Mouse (Mus musculus): Measurements from ENCODE around the gene Olfr586. TPM values are rescaled to one million over a fixed set of nuclear protein-coding genes. Genes with fewer than 3 reads are reported as not detected.

Olfr586 gene
- not detected in 2 replicates for polyA plus RNA-seq (2012; rRNA removed)

DNA sequence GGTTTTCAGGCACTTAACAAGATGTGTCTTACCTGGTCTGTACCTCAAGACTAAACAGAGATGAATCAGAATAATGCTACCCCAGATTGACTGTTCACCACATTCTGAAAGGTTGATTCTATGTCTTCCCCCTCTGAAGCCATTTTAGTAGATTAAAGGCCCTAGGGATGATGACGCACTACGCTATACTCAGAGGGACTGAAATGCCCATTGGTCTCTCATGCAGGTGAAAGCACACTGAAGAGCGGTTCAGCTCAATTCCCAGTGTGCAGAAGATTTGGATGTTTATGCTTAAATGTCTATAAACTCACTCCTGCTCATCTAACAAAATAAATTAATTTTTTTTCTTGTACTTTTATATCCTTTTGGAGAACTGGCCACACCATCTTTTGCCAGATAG, at the start of gene Olfr586:
TSS of gene Olfr586 (minus strand) at position 101 of the 400 bp plus-strand sequence.
- DNase-seq (ENCODE audit: low read depth) = no peak

DNA sequence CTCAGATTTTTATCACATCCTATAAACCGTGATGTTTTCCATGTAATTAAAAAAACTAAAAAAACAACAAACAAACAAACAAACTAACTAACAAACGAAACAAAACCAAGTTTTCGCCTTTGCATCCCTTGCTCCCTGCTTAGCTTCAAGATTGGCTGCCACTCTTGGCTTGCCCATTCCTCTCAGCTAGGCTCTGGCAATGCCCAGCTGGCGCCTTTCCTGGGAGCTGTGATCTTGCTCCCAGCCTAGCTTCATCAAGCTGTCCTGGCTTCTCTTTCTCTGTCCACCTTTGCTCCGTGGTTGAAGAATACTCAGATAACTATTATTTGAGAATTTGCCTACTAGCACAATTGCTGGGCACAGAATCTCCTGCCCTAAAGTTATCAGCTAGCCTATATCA, 44.3 kb upstream of the Olfr586 start:
- no peak for DNase-seq (ENCODE audit: low read depth)

DNA sequence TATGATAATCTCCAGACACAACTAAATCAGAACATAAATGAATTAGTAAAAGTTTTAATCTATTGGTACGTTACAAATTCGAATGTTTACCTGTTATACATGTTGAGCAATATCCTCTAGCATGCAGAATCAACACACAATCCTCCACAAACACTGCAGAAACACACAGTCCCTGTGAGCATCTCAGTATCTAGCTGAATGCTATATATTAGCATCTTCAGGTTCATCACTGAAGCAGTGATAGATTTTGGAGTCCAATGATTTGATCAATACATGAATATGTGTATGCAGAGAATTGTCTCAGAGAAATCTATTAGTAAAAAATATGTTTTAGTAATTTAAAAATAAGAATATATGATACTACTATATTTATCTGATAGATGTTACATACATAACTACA, 30.8 kb upstream of the Olfr586 start, which contains the start of gene Olfr589:
TSS of gene Olfr589 (minus strand) at position 101 of the 400 bp plus-strand sequence.
- DNase-seq (ENCODE audit: low read depth) = no peak

DNA sequence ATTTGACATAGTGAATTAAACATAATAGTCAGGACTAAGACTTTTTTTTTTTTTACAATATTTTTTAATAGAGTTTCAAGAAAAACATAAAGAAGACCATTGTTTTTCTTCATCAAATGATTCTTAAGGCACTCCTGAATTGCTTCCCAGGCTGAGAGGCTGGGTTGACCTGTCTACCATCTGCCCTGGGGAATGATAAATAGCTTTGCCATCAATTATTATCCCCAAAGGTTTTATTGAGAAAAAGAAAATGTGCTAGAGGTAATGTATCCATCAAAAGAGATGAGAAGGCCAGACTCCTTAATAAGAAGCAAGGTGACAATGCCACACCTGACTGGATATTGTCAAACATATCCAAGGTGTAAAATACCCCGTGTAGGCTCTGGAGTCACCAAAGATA, 15.1 kb upstream of the Olfr586 start, which contains the start of gene Olfr588-ps1:
TSS of gene Olfr588-ps1 (plus strand) at position 301 of the 400 bp plus-strand sequence.
- DNase-seq (ENCODE audit: low read depth) = no peak

GRCm38 (mm10) chr7:103119406-103119805, 6.0 kb downstream of the Olfr586 start:
- DNase-seq (ENCODE audit: low read depth) = no peak

DNA sequence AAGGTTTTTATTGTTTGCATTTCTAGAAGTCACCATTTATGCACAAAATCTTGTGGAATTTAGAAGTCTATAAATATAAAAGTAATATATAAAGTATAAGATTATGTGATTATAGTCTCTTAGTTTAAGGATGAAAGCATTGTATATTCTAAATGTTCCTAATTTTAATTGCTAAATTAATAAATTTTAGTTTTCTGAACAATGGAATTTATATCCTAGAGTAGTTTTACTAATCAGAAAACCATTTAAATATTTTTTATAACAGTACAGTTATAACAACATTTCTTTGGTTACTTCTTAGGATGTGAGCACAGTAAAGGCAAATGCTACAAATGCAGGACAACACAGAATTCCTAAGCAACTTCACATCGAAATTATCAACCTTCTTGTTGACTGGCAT, 28.0 kb downstream of the Olfr586 start, which contains the start of gene Olfr585:
TSS of gene Olfr585 (plus strand) at position 301 of the 400 bp plus-strand sequence.
- DNase-seq (ENCODE audit: low read depth) = no peak

DNA sequence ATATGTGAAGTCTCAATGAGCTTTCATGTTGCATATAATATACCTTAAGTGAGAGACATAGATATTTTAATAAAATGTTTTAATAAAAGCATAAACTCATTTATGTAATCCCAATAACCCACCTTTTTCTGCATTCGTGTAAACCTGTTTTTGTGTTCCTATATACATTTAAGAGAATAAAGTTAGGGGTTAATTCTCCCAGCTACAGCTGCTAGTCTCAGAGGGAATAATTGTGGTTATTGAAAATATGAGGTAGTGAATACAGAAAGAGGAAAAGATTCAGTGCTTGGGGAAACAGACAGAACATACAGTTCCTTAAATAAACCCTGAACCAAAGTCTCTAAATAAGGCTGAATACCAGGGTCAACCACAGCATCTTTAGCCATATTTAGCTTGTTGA, 43.9 kb downstream of the Olfr586 start, which contains the start of gene Olfr584:
TSS of gene Olfr584 (plus strand) at position 301 of the 400 bp plus-strand sequence.
- no peak for DNase-seq (ENCODE audit: low read depth)

Other genes starting within 250 kb of the Olfr586 start
- gene Olfr568, start 248.5 kb downstream of the Olfr586 start, polyA plus RNA-seq (2012; rRNA removed) = not detected in 2 replicates
- gene Olfr569, start 234.8 kb downstream of the Olfr586 start, polyA plus RNA-seq (2012; rRNA removed) = not detected in 2 replicates
- gene Olfr570, start 231.1 kb downstream of the Olfr586 start, polyA plus RNA-seq (2012; rRNA removed) = not detected in 2 replicates
- not detected in 2 replicates for gene Olfr571, start 208.1 kb downstream of the Olfr586 start, polyA plus RNA-seq (2012; rRNA removed)
- gene Olfr572, start 201.2 kb downstream of the Olfr586 start, polyA plus RNA-seq (2012; rRNA removed) = not detected in 2 replicates
- gene Olfr573-ps1, start 183.1 kb downstream of the Olfr586 start, polyA plus RNA-seq (2012; rRNA removed) = not detected in 2 replicates
- gene Olfr574, start 177.2 kb downstream of the Olfr586 start, polyA plus RNA-seq (2012; rRNA removed) = not detected in 2 replicates
- gene Olfr575, start 166.9 kb downstream of the Olfr586 start, polyA plus RNA-seq (2012; rRNA removed) = not detected in 2 replicates
- gene Olfr576, start 163.0 kb downstream of the Olfr586 start, polyA plus RNA-seq (2012; rRNA removed) = not detected in 2 replicates
- not detected in 2 replicates for gene Olfr577, start 149.7 kb downstream of the Olfr586 start, polyA plus RNA-seq (2012; rRNA removed)
- gene Olfr578, start 136.3 kb downstream of the Olfr586 start, polyA plus RNA-seq (2012; rRNA removed) = not detected in 2 replicates
- gene Olfr582, start 87.6 kb downstream of the Olfr586 start, polyA plus RNA-seq (2012; rRNA removed) = not detected in 2 replicates
- gene Olfr583, start 74.3 kb downstream of the Olfr586 start, polyA plus RNA-seq (2012; rRNA removed) = not detected in 2 replicates
- gene Olfr584, start 43.8 kb downstream of the Olfr586 start, polyA plus RNA-seq (2012; rRNA removed) = not detected in 2 replicates
- gene Olfr585, start 27.9 kb downstream of the Olfr586 start, polyA plus RNA-seq (2012; rRNA removed) = not detected in 2 replicates
- not detected in 2 replicates for gene Olfr588-ps1, start 15.2 kb upstream of the Olfr586 start, polyA plus RNA-seq (2012; rRNA removed)
- gene Olfr589, start 30.7 kb upstream of the Olfr586 start, polyA plus RNA-seq (2012; rRNA removed) = not detected in 2 replicates
- not detected in 2 replicates for gene Olfr591, start 52.7 kb upstream of the Olfr586 start, polyA plus RNA-seq (2012; rRNA removed)
- gene Olfr592, start 59.2 kb upstream of the Olfr586 start, polyA plus RNA-seq (2012; rRNA removed) = not detected in 2 replicates
- gene Olfr593, start 86.2 kb upstream of the Olfr586 start, polyA plus RNA-seq (2012; rRNA removed) = not detected in 2 replicates
- not detected in 2 replicates for gene Olfr594, start 91.4 kb upstream of the Olfr586 start, polyA plus RNA-seq (2012; rRNA removed)
- not detected in 2 replicates for gene Usp17ld, start 126.9 kb upstream of the Olfr586 start, polyA plus RNA-seq (2012; rRNA removed)
- not detected in 2 replicates for gene Olfr596, start 180.0 kb upstream of the Olfr586 start, polyA plus RNA-seq (2012; rRNA removed)
- gene Olfr597, start 190.7 kb upstream of the Olfr586 start, polyA plus RNA-seq (2012; rRNA removed) = not detected in 2 replicates
- gene Olfr598, start 197.9 kb upstream of the Olfr586 start, polyA plus RNA-seq (2012; rRNA removed) = not detected in 2 replicates
- gene Olfr599, start 210.3 kb upstream of the Olfr586 start, polyA plus RNA-seq (2012; rRNA removed) = not detected in 2 replicates
- not detected in 2 replicates for gene Olfr600, start 224.0 kb upstream of the Olfr586 start, polyA plus RNA-seq (2012; rRNA removed)
- gene Olfr601, start 237.0 kb upstream of the Olfr586 start, polyA plus RNA-seq (2012; rRNA removed) = not detected in 2 replicates